Mouse (Mus musculus) limb, embryonic 14.5 days (tissue): ENCODE measurements at regions not wholly inside any gene's neighbourhood (a gene's known extent, or its start where the extent isn't known, plus 50 kb on each side); places are given as distances from the start of the nearest gene placed in this dataset.
A peak's percentile ranks its signal among the peaks of the same experiment; 100 is the strongest.

Experiments used
- ATAC-seq: fragments of 200-750 bp; cut with Nextera tagmentation; 2 replicates; pipeline ENCODE4 v1.8.0; 2017; ENCODE audit warnings: low read depth, moderate number of reproducible peaks, moderate TSS enrichment; ENCODE audit not compliant: low FRiP score
- DNase-seq: peaks from one replicate; pipeline ENCODE4 v3.0.0-alpha.2; 2015; ENCODE audit warnings: low spot score
- H3K27ac ChIP-seq: fragments of 300-500 bp; sonication (generic); replicated peaks from 2 replicates; pipeline ENCODE4 v1.5.1; 2014; ENCODE audit warnings: low read depth, mild to moderate bottlenecking, low read length, moderate library complexity, mixed read lengths
- H3K27me3 ChIP-seq: fragments of 300-500 bp; sonication (generic); 2 replicates; pipeline ENCODE4 v1.6.1; 2014; ENCODE audit warnings: low read length, mixed read lengths; ENCODE audit not compliant: control insufficient read depth, insufficient read depth
- H3K36me3 ChIP-seq: fragments of 300-500 bp; sonication (generic); 2 replicates; pipeline ENCODE4 v1.6.1; 2014; ENCODE audit warnings: mild to moderate bottlenecking, low read length, moderate library complexity, mixed read lengths; ENCODE audit not compliant: control insufficient read depth, insufficient read depth
- H3K4me1 ChIP-seq: fragments of 300-500 bp; sonication (generic); 2 replicates; pipeline ENCODE4 v1.6.1; 2014; ENCODE audit warnings: antibody characterized with exemption, low read length, mixed read lengths; ENCODE audit not compliant: control insufficient read depth, insufficient read depth
- H3K4me2 ChIP-seq: fragments of 300-500 bp; sonication (generic); replicated peaks from 2 replicates; pipeline ENCODE4 v1.6.1; 2014; ENCODE audit warnings: low read depth, mild to moderate bottlenecking, low read length, moderate library complexity; ENCODE audit not compliant: severe bottlenecking
- H3K4me3 ChIP-seq: fragments of 300-500 bp; sonication (generic); replicated peaks from 2 replicates; pipeline ENCODE4 v1.5.1; 2014; ENCODE audit warnings: low read length
- H3K9ac ChIP-seq: fragments of 300-500 bp; sonication (generic); 2 replicates; pipeline ENCODE4 v1.6.1; 2014; ENCODE audit warnings: mild to moderate bottlenecking, low read depth, low read length, moderate library complexity; ENCODE audit not compliant: severe bottlenecking
- H3K9me3 ChIP-seq: fragments of 300-500 bp; sonication (generic); 2 replicates; pipeline ENCODE4 v1.6.1; 2016; ENCODE audit warnings: low read length; ENCODE audit not compliant: control insufficient read depth
- POLR2A ChIP-seq: fragments of 200-500 bp; IDR thresholded peaks from 2 replicates; pipeline ENCODE4 v1.8.0; 2012; ENCODE audit warnings: inconsistent platforms, mild to moderate bottlenecking, moderate library complexity, borderline replicate concordance; ENCODE audit not compliant: insufficient read depth, insufficient read length; ENCODE audit errors: extremely low read depth
- WGBS: fragments of 180-500 bp; shearing (Covaris S2); extraction: QIAGEN DNeasy Blood & Tissue Kit; methylation state at CpG from one replicate; pipeline ENCODE4 v1.1.7; 2014; 5-methylcytosine and 5-hydroxymethylcytosine counted together

DNA sequence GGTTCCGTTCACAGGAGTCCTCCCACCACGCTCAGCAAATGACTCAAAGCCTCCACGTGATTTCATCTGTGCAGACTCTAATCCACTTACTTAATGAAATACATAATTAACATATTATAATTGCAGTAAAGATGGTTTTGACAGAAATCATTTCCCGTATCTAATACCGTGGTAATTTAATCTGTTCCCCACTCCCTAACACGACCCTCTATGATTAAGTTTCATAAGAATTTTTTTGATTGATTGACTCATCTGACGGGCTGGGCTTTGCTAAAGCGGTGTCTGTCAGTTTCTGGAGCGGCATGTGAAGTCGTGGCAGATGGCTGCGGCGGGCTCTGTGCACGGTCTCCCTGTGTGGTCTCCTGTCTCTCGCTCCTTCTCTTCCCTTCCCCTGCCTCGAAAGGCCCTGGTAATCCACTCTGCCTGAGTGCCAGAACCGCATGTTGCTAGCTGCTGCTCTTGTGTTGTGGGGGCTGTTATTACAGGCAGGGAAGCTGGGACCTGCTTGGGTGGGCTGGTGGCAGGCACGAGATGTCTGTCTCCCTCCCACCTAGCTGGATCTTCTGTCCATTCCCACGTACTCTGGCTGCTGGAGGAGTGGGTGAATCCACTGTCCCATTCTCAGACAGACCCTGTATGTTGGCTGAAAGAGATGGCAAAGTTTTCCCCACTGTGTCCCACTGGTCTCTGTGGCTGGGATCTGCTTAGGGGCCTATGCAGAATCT is 195.0 kb downstream of the Tshz3 start:
- no peaks in the 10 kb centered on the region; the same call in 1 of the 2 replicates for H3K9me3 ChIP-seq
- no peak overlapping the region for H3K4me3 ChIP-seq
- no peaks in the 10 kb centered on the region for H3K27me3 ChIP-seq
- H3K27ac ChIP-seq = no peak overlapping the region
- no peak overlapping the region for H3K9ac ChIP-seq
- H3K4me1 ChIP-seq = peaks cover 6% of the 10 kb centered on the region
- ATAC-seq = peak; percentile 68
- no peaks in the 10 kb centered on the region for H3K36me3 ChIP-seq
- 47% methylated on average over 18 of the region's 18 CpGs for WGBS
- TF ChIP-seq POLR2A = no peak
- no peak overlapping the region for H3K4me2 ChIP-seq
- peak; percentile 30 for DNase-seq

DNA sequence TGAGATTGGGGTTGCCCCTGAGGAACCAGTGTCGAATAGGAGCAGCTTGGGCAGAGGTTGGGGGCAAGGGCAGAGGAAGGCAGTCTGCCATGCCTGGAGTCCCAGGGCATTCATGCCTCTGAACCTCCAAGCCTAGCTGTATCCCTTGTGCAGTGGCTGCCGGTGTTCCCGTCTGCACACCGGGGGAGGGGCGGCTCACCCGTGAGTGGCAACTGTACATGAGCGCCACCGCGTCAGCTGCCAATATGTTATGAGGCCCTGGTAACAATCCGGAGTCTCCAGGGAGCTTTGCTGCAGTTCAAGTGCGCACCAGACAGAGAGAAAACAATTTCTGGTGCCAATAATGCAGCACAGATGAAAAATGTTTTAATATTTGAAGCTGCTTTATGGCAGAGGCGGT is 198.4 kb downstream of the Tshz3 start:
- 40% methylated on average over 12 of the region's 12 CpGs for WGBS

DNA sequence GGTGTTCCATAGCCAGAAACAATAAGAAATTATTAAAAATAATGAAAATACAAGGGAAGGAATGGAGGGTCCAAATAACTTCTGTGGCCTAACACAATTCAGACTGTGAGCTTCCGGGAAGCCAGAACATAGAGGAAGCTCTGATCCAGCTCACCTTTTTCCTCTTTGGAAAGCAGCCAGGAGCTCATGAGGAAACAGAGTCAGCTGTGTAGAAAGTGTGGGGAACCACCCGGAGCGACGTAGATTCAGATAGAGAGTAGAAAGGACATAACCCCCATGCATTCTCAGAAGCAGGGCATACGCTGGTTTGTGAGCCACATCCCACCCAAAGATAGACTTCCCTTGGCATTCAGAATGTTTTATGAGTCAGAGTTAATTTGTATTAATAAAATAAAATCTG is 203.6 kb downstream of the Tshz3 start:
- H3K4me2 ChIP-seq = no peak overlapping the region
- DNase-seq (no peak), ATAC-seq (no peak)
- H3K9ac ChIP-seq = no peak overlapping the region
- H3K4me1 ChIP-seq = peaks cover 6% of the 10 kb centered on the region
- no peak overlapping the region for H3K4me3 ChIP-seq
- H3K27ac ChIP-seq = no peak overlapping the region
- no peaks in the 10 kb centered on the region for H3K9me3 ChIP-seq
- H3K36me3 ChIP-seq = no peaks in the 10 kb centered on the region
- 81% methylated on average over 5 of the region's 5 CpGs for WGBS
- H3K27me3 ChIP-seq = no peaks in the 10 kb centered on the region
- no peak for TF ChIP-seq POLR2A

More for the DNA sequence above, 198.4 kb downstream of the Tshz3 start:
- Histone ChIP-seq H3K4me1 (peaks cover 6% of the 10 kb centered on the region), H3K27me3 (no peaks in the 10 kb centered on the region), H3K9me3 (no peaks in the 10 kb centered on the region), H3K4me2 (no peak overlapping the region), H3K9ac (no peak overlapping the region), H3K27ac (no peak overlapping the region), H3K4me3 (no peak overlapping the region), H3K36me3 (no peaks in the 10 kb centered on the region)
- ATAC-seq (no peak), DNase-seq (peak; percentile 14)
- TF ChIP-seq POLR2A = no peak

DNA sequence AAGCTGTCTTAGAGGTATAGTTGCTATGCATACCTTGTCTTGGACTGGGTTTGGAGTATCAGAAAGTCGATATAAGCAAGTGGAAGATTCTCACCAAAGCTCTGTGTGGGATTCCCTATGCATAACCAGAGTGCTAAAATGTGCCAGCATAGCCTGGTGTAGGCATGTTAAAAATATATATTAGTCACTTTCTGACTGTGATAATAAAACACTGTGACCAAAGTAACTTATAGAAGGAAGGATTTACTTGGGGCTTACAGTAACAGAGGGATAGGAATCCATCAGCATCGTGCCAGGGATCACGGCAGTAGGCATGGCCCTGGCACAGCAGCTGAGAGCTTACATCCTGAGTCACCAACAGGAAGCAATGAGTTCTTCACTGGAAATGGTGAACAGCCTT is 215.4 kb downstream of the Tshz3 start:
- no peak for ATAC-seq
- Histone ChIP-seq H3K36me3 (no peaks in the 10 kb centered on the region), H3K4me2 (no peak overlapping the region), H3K27ac (no peak overlapping the region), H3K4me3 (no peak overlapping the region), H3K9me3 (no peaks in the 10 kb centered on the region), H3K27me3 (no peaks in the 10 kb centered on the region), H3K9ac (no peak overlapping the region), H3K4me1 (no peaks in the 10 kb centered on the region)
- no peak for TF ChIP-seq POLR2A
- 78% methylated on average over 3 of the region's 3 CpGs for WGBS
- no peak for DNase-seq

DNA sequence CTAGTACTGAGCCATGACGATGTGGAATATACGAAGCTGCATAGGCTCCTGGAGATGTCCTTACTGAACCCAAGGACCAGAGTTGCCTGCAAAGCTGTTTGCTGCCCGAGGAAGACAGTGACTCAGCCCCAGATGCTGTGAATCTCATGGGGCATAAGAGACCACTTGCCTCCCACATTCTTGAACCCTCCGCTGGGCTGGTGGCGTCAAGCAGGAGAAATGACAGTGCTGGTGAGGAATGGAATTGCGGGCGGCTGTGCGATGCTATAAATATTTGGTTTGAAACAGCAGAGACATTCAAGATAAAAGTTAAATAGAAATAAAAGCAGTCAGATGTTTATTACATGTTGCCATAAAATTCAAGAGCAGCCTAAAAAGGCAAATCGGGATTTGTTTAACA is 216.3 kb downstream of the Tshz3 start:
- TF ChIP-seq POLR2A = no peak
- H3K4me2 ChIP-seq = no peak overlapping the region
- H3K27ac ChIP-seq = no peak overlapping the region
- H3K4me3 ChIP-seq = no peak overlapping the region
- no peaks in the 10 kb centered on the region for H3K9me3 ChIP-seq
- ATAC-seq = no peak
- no peak for DNase-seq
- WGBS = 70% methylated on average over 9 of the region's 9 CpGs
- H3K4me1 ChIP-seq = no peaks in the 10 kb centered on the region
- H3K36me3 ChIP-seq = no peaks in the 10 kb centered on the region
- H3K9ac ChIP-seq = no peak overlapping the region
- H3K27me3 ChIP-seq = no peaks in the 10 kb centered on the region
